Mouse (Mus musculus): ENCODE data around the gene Spryd3.

- TF ChIP-seq GATA1 (IDR thresholded peaks at IDR 0.05; ENCODE audit: low read length) (no peak), TAL1 (IDR thresholded peaks at IDR 0.05; ENCODE audit: low read length) (no peak)
These were observed 41.4 kb upstream of the Spryd3 start for GRCm38 (mm10) chr15:102177417-102177816.
